Mouse (Mus musculus) kidney, adult 8-10 months (tissue): Measurements from ENCODE around the gene Ano6.

Source experiments
- DNase-seq, 2 experiments: peaks; one replicate each; pipeline ENCODE4 v3.0.0; 2022

Ano6 gene

GRCm38 (mm10) chr15:95790529-95791071, at the start of gene Ano6:
TSS of gene Ano6 (plus strand) at chr15:95790843.
- peak; percentile 93 to 94 for DNase-seq

GRCm38 (mm10) chr15:95742955-95743354, 47.7 kb upstream of the Ano6 start:
- DNase-seq: no peak

GRCm38 (mm10) chr15:95743856-95744255, 46.8 kb upstream of the Ano6 start:
- no peak for DNase-seq

GRCm38 (mm10) chr15:95745346-95746106, 45.1 kb upstream of the Ano6 start:
- no peak for DNase-seq

GRCm38 (mm10) chr15:95746513-95746912, 44.1 kb upstream of the Ano6 start:
- DNase-seq: no peak

- peak in 1 of 2 experiments; percentile 7 for DNase-seq
These were observed 43.4 kb upstream of the Ano6 start for GRCm38 (mm10) chr15:95746955-95747931.

- no peak for DNase-seq
These were observed 41.4 kb upstream of the Ano6 start for GRCm38 (mm10) chr15:95749216-95749615.

- DNase-seq: no peak
These were observed 40.6 kb upstream of the Ano6 start for GRCm38 (mm10) chr15:95750038-95750437.

GRCm38 (mm10) chr15:95751832-95752676, 38.6 kb upstream of the Ano6 start:
- no peak for DNase-seq

- DNase-seq: no peak
These were observed 38.0 kb upstream of the Ano6 start for GRCm38 (mm10) chr15:95752677-95753019.

- DNase-seq: no peak
These were observed 37.6 kb upstream of the Ano6 start for GRCm38 (mm10) chr15:95753031-95753430.

- DNase-seq: peak; percentile 41 to 49
These were observed 33.5 kb upstream of the Ano6 start for GRCm38 (mm10) chr15:95757169-95757568.

GRCm38 (mm10) chr15:95758069-95758468, 32.6 kb upstream of the Ano6 start:
- DNase-seq: no peak

- no peak for DNase-seq
These were observed 31.8 kb upstream of the Ano6 start for GRCm38 (mm10) chr15:95758696-95759434.

- no peak for DNase-seq
These were observed 30.8 kb upstream of the Ano6 start for GRCm38 (mm10) chr15:95759857-95760256.

- no peak for DNase-seq
These were observed 29.2 kb upstream of the Ano6 start for GRCm38 (mm10) chr15:95761420-95761819.

GRCm38 (mm10) chr15:95762661-95763303, 27.9 kb upstream of the Ano6 start:
- DNase-seq: peak; percentile 34 to 71

- no peak for DNase-seq
These were observed 27.2 kb upstream of the Ano6 start for GRCm38 (mm10) chr15:95763464-95763863.

GRCm38 (mm10) chr15:95765271-95765670, 25.4 kb upstream of the Ano6 start:
- peak; percentile 41 to 66 for DNase-seq

- DNase-seq: no peak
These were observed 24.7 kb upstream of the Ano6 start for GRCm38 (mm10) chr15:95765936-95766335.

GRCm38 (mm10) chr15:95767825-95768224, 22.8 kb upstream of the Ano6 start:
- DNase-seq: peak in 1 of 2 experiments; percentile 23
